Mouse (Mus musculus) spleen, postnatal 14 days (tissue): Measurements from ENCODE around the gene Pcbp4.
"Not testable (repeated sequence)": the region's sequence is repeated elsewhere in the genome, so short reads cannot be mapped to it uniquely, and the experiment has no call there.

Source experiments
- DNase-seq, 2 experiments: peaks; one replicate each; pipeline ENCODE4 v3.0.0; 2021 to 2022; ENCODE audit warnings: low spot score in 2 of 2

The Pcbp4 gene

DNA sequence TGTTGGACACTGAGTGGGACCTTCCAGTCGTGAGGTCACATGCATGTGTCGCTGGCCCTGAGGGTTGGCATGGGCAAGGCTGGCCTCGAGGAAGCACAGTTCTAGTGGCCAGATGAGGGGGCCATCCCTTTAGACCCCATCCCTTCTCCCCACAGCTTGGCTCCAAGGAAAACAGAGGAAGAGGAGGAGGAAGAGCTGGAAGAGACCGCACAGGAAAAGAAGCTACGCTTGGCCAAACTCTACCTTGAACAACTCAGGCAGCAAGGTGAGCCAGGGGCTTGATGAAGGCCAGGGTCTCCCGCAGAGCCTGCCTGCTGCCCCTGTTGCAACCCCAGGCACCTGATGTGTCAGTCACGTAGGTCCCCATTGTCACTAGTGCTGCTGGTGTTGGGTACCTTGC is 27.4 kb downstream of the Pcbp4 start:
- no peak for DNase-seq

DNA sequence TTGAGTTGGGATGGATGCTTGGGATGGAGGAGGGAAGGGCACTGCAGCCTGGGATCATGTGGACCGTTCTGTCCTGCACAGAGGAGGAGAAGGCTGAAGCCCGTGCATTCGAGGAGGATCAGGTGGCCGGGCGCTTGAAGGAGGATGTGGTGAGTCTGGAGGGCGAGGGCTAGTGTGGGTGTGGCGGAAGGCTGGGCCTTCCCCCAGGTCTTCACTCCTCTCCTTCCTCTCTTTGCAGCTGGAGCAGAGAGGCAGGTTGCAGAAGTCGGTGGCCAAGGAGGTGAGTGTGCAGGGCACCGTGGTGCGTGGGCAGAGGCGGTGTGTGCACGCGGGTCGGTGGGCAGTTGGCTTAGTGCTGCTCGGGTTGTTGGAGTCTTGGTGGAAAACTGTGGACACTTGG is 28.0 kb downstream of the Pcbp4 start:
- DNase-seq, result peak in 1 of 2 experiments; percentile 6

DNA sequence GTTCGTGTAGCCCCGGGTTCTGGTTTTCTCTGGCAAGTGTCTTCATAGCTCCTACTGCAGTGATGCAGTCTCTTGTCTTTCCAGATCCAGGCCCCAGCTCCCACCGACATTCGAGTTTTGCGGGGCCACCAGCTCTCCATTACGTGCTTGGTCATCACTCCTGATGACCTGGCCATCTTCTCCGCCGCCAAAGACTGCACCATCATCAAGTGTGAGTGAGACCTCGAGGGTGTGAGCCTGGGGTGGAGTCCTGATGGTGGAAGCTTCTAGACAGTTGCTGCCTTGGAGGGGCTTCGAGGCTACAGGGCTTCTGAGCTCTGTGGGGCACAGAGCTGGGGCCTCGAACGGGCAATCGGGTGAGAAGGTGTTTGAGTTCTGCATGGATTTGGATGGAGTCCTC is 28.6 kb downstream of the Pcbp4 start:
- peak in 1 of 2 experiments; percentile 5 for DNase-seq

DNA sequence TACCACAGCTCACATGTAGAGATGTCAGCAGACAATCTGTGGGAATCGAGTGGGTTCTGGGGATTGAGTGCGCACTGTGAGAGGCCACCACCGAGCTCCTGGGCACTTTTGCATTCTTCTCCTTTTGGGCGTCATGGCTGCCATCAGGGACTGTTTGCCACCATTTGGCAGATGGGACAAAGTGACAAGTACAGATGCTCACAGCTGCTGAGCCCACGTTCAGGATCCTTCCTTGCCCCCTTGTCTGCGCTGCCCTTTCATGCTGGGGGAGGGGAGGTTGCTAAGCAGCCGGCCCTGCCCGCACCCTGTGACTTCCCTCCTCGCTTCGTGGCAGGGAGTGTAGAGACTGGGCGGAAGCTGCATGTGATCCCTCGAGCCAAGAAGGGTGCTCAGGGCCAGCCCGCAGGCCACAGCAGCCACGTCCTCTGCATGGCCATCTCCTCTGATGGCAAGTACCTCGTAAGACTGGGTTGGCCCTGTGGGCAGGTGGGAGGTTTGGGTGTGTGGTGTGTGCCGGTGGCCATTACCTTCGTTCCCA is 29.6 kb downstream of the Pcbp4 start:
- no peak for DNase-seq

DNA sequence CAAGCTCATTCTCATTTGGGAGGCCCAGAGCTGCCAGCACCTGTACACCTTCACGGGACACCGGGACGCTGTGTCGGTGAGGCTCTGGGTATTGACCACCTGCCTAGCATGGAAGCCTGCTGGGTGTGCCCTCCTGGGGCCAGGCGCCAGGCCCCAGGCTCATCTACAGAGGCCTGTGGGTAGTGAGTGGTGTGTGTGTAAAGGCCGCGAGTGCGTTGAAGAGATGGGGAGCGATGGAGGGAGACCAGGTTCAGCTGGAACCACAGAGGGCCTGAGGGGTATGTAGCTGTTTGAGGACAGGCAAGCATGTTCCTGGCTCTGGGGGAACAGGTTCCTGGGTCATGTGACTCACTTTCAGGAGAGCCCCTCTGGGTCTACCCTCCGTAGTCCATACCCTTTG is 30.0 kb downstream of the Pcbp4 start:
- peak in 1 of 2 experiments; percentile 6 for DNase-seq

DNA sequence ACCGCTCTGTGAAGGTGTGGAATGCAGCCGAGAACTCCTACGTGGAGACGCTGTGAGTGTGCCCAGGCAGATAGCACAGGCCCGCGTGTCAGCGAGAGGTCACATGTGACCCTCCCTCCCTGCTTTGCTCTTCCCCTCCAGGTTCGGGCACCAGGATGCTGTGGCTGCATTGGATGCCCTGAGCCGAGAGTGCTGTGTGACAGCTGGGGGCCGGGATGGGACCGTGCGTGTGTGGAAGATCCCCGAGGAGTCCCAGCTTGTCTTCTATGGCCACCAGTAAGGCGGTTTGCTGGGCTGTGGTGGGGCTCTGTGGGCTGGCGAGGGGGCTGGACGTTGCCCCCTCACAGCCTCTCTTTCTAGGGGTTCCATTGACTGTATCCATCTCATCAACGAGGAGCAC is 30.5 kb downstream of the Pcbp4 start:
- DNase-seq, result no peak

DNA sequence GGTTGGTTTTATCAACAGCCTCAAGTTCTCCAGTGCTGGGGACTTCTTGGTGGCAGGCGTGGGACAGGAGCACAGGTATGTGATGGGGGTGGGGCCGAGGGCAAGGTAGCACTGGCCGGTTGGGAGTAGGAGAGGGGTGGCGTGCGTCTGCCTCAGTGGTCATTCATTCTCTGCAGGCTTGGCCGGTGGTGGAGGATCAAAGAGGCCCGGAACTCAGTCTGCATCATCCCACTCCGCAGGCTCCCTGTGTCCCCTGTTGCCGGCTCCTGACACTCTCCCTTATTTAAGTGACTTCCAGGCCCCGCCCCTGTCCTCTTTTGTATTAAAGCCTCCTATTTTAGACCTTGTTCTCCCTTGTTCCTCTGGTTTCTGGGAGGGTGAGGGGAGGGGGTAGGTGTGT is 32.0 kb downstream of the Pcbp4 start:
- DNase-seq, result no peak

DNA sequence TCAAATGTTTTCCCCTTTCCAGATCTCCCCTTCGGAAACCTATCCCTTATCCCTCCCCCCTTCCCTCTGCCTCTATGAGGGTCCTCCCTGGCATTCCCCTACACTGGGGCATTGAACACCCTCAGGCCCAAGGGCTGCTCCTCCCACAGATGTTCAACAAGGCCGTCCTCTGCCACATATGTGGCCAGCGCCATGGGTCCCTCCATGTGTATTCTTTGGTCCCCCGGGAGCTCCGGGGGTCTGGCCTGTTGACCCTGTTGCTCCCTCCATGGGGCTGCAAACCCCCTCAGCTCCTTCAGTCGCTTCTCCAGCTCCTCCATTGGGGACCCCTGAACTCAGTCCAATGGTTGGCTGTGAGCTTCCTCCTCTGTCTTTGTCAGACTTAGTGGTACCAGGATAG is 34.5 kb downstream of the Pcbp4 start:
- DNase-seq, result not testable (repeated sequence)

DNA sequence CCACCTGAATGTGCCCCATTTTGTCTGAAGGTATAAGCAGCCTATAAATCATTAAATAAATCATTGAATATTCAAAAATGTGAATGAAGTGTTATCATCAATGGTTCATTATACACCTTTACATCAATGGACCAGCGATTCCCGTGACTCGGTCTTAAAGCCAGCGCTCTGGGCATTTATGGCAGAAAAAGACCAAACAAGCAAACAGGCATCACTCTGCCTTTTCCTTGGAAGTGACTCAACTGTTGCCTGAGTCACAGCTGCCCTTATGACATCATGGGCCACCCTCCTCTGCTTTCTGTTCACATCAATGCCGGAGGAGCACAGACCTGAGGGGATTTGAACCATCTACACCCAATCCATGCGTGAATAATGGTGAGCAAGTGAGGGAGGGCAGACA is 46.6 kb downstream of the Pcbp4 start, which contains the start of gene Iqcf1:
TSS of gene Iqcf1 (plus strand) at position 301 of the 400 bp plus-strand sequence.
- DNase-seq, result no peak

DNA sequence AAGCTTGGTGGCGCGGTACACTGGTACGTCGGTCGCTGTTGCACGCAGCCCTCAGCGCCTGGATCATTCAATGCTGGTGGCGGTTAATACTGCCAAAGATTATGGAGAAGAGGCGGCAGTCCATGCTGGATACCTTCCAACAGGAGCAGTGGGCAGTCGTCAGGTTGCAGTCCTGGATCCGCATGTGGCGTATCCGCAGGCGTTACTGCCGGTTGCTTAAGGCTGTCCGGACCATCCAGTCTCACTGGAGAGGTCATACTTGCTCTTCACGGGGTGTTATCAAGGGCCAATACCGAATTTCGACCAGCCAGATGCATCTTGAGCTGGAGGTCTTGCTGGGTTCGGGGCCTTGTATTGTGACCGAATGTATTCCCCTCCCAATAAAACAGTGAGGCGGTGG is 48.8 kb downstream of the Pcbp4 start:
- no peak for DNase-seq

DNA sequence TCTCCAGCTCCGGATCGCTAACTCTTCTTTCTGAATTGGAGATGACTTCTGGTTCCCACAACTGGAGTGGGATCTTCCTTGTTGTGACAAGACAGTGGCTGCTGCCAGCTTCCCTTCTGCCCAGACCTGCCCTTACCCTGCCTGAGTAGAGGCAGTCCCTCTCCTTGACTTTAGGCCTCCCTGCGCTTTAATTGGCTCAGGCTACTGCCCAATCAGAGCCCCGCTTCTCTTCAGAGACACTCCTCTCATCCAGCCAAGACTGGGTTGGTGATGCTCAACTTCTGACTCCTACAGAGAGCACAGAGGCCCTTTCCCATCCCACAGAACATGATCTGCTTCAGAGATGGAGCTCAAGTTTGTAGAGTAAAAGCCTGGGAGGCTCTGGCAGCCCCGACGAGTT is 51.2 kb downstream of the Pcbp4 start:
- no peak for DNase-seq

DNA sequence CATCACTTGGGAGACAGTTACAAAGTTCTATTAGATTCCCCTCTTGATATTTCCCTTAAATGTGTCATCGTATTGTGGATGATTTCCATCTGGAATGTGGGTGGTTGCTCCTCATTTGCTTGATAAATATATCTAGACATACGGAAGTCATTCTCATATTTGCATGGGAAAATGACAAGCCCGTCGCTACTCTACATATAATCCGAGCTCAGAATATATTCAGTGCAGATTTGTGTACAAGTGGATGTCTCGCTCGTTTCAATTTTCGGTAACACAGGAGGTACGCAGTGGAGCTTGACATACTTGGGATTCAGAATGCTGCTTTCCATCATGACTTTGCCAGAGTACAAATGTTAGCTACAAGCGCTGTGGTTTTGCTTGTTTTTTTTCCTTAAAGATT is 56.3 kb downstream of the Pcbp4 start:
- DNase-seq, result no peak

DNA sequence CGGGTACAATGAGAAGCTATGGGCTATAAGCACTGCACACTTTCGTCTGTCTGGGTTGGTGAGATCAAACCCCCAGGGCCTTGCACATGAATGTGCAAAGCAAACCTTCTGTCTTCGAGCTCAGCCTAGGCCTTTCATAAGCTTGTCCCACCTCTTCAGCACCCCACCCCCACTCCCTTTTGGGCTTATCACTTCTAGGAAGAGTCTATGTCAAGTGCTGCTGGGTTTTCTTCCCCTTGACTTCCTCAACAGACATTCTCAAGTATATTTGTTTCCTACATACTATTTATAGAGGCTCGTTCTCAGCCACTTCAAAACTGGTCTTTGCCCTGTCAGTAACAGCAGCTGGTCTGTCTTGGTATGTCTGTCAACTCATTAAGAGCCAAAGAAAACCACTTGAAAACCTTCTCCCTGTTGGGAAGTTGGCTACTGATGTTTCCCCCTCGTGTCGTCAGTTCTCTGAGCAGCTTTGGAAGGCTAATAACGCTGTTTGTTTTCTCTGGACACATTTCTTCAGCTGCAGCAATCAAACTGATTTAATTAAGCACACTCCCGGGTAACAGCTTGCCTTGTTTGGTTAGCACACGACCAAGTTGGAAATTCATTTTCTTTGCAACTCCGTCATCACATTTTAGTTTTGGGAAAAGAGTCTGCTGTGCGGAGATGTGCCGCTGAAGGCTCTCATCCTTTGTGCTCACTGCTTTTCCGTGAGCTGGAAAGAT is 59.8 kb downstream of the Pcbp4 start:
- no peak for DNase-seq

DNA sequence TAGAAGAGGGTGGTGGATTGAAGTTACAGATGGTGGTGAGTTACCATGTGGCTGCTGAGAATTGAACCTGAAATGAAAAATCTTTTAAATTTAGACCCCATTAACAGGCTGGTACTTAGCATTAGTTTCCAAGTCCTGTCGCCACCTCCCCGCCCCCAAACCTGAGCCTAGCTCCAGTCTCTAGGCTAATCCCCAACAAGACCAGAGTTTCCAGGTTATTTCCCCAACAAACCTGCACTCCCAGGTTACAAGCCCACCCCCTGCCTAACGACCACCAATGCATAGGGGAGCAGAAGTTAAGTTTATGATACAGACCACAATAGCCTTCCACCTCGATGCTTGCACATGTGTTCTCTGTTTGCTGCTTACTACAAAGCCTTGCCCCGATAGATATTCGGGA is 60.5 kb downstream of the Pcbp4 start:
- DNase-seq, result no peak
